Mouse (Mus musculus): ENCODE measurements around the gene Iqgap3. TPM values are rescaled to one million over a fixed set of nuclear protein-coding genes. Genes with fewer than 3 reads are reported as not detected.

The Iqgap3 gene
- polyA plus RNA-seq, 1 experiment from 2014 or later: 2.4 TPM

DNA sequence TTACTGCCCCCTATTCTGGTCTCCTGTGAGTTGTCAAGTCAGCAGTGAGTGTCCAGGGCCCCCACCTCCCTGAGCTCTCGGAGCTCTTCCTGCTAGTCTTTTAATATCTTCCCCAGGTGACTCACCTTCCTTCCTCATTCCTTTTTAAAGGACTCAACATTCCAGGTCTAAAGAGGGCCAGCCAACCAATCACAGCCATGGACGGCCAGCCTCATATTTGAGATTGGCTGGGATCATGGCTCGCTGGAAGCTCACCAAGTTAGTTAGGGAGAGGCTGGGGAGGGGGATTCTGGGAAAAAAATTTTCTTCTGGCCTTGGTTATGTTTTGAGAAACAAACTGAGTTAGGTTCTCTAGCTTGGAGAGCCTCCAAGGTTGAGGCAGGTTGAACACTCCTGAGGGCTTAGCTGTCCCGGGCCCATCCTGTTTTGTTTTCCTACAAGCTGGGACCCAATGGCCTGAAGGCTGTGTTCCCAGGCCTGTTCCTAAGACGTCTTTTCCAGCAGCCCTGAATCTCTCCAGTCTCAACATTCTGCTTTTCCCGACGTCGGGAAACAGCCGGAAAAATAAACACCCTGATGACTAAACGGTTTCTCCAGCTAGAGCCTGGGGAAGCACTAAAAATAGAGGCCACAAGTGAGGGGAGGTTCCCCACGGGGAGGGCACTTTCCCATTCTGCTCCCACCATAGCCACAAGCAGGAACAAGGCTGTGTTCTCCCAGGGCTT is 58.6 kb downstream of the Iqgap3 start:
- H3K27me3 ChIP-seq (ENCODE audit: control insufficient read depth, insufficient read depth, low read length): peaks cover 19% of the 10 kb centered on the region
- WGBS: 30% methylated on average over 11 of the region's 11 CpGs
- H3K36me3 ChIP-seq (replicated peaks; ENCODE audit: control insufficient read depth, insufficient read depth): no peaks in the 10 kb centered on the region
- peaks cover 55% of the 10 kb centered on the region for H3K4me1 ChIP-seq (replicated peaks; ENCODE audit: control insufficient read depth, insufficient read depth, low read length)
- peak overlapping the region; percentile 97 for H3K27ac ChIP-seq
- H3K4me2 ChIP-seq (replicated peaks): peak overlapping the region; percentile 96
- no peaks in the 10 kb centered on the region for H3K9me3 ChIP-seq (ENCODE audit: control insufficient read depth, low read length)
- H3K9ac ChIP-seq: no peak overlapping the region
- DNase-seq (ENCODE audit: low spot score) (no peak), ATAC-seq (ENCODE audit: low FRiP score) (no peak)
- no peak overlapping the region for H3K4me3 ChIP-seq (replicated peaks; ENCODE audit: low read length)

DNA sequence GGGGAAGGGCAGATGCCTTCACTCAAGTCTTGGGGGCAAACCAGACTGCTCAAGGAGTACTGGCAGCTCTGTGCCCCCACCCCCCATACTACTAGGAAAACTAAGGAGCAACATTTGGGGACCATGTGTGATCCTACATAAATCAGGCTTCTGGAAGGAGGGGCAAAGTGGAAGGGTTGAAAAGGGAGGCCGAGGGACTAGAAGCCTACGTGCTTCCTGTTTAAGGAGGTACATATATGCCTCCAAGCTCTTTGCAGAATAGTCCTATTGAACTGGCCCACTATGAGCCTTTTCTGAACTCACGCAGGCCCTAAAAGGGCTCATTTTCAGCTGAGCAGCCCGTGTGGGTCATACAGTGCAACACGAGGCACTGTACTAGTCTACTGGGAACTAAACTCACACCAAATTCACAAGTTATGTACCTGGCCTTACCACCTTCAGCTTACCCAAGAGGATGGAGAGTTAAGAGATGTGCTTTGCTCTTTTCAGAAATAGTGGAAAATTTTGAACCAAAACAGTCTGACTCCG is 59.2 kb downstream of the Iqgap3 start:
- H3K4me3 ChIP-seq (replicated peaks; ENCODE audit: low read length): 0 out of 2 replicates have a peak overlapping the region, but pooled peaks have one; percentile 63
- WGBS: 53% methylated on average over 6 of the region's 6 CpGs

DNA sequence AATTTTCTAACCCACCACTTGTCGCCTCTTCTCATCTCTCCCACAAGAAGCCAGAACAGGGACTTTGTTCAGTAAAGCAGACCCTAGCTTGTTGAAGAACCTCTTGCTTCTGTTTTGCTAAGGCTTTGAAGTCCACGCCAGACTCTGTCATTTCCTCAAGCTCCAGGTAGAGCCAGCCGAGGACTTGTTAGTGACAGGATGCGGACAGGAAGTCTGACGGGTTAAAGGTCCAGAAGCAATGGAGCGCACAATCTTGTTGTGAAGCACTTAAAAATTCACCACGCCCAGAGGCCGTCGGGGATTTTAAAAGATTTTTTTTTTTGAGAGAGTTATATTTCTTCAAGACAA is 59.6 kb downstream of the Iqgap3 start:
- Histone ChIP-seq H3K27ac (peak overlapping the region; percentile 97), H3K9me3 (ENCODE audit: control insufficient read depth, low read length) (no peaks in the 10 kb centered on the region), H3K27me3 (ENCODE audit: control insufficient read depth, insufficient read depth, low read length) (peaks cover 19% of the 10 kb centered on the region), H3K9ac (peak overlapping the region; percentile 82), H3K4me2 (replicated peaks) (peak overlapping the region; percentile 93), H3K4me1 (replicated peaks; ENCODE audit: control insufficient read depth, insufficient read depth, low read length) (peaks cover 65% of the 10 kb centered on the region), H3K4me3 (replicated peaks; ENCODE audit: low read length) (peak overlapping the region; percentile 63), H3K36me3 (replicated peaks; ENCODE audit: control insufficient read depth, insufficient read depth) (no peaks in the 10 kb centered on the region)
- DNase-seq (ENCODE audit: low spot score): peak; percentile 33
- 13% methylated on average over 9 of the region's 9 CpGs for WGBS
- ATAC-seq (ENCODE audit: low FRiP score): no peak

More for the DNA sequence above, 59.2 kb downstream of the Iqgap3 start:
- Histone ChIP-seq H3K36me3 (replicated peaks; ENCODE audit: control insufficient read depth, insufficient read depth) (no peaks in the 10 kb centered on the region), H3K4me2 (replicated peaks) (peak overlapping the region; percentile 96), H3K27ac (peak overlapping the region; percentile 97), H3K27me3 (ENCODE audit: control insufficient read depth, insufficient read depth, low read length) (peaks cover 19% of the 10 kb centered on the region), H3K9me3 (ENCODE audit: control insufficient read depth, low read length) (no peaks in the 10 kb centered on the region), H3K4me1 (replicated peaks; ENCODE audit: control insufficient read depth, insufficient read depth, low read length) (peaks cover 61% of the 10 kb centered on the region), H3K9ac (no peak overlapping the region)
- DNase-seq (ENCODE audit: low spot score): no peak
- no peak for ATAC-seq (ENCODE audit: low FRiP score)

DNA sequence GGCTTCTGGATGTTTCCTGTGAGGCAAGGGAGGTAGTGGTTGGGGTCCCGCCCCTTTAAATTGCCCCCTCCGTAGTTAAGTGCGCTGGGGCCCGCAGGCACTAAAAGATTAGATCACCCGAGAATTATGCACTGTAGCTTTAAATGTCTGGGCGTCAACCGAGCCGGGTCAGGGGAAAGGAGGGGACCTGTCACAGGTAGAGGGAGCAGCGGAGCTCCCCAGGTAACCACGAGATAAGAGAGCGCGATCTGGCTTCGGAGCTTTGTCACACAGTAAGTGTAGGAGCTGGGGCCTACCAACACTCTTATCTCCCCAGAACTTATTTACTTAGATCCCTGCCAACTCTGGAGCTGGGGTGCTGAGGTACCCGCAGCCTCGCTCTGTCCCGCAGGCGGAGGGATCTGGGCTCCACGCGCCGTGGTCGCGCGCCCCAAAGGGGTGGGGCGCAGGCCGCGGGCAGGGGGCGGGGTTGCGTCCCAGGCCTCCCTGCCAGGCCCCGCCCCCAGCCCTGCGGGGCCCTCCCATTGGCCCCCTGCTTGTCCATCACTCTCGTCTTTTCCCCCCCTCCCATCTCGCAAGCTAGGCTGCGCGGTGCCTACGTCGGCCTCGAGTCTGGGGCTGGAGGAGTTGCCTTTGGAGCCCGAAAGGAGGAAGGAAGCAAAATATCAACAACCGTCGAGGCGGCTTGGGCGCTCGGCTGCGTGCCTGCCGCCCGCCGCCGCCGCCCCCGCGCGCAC is 60.2 kb downstream of the Iqgap3 start, which contains the start of gene Mef2d:
Gene Mef2d (plus strand): TSS at position 586 of the 737 bp plus-strand sequence.
- peak; percentile 96 for DNase-seq (ENCODE audit: low spot score)
- H3K9me3 ChIP-seq (ENCODE audit: control insufficient read depth, low read length): no peaks in the 10 kb centered on the region
- H3K27ac ChIP-seq: peak within 1 kb of the TSS; percentile 97
- H3K27me3 ChIP-seq (ENCODE audit: control insufficient read depth, insufficient read depth, low read length): peaks cover 19% of the 10 kb centered on the region
- H3K4me3 ChIP-seq (replicated peaks; ENCODE audit: low read length): peak within 1 kb of the TSS; percentile 63
- WGBS: 1% methylated on average over 43 of the region's 52 CpGs
- peak; percentile 89 for ATAC-seq (ENCODE audit: low FRiP score)
- H3K4me2 ChIP-seq (replicated peaks): peak within 1 kb of the TSS; percentile 93
- H3K4me1 ChIP-seq (replicated peaks; ENCODE audit: control insufficient read depth, insufficient read depth, low read length): peaks cover 66% of the 10 kb centered on the region
- H3K36me3 ChIP-seq (replicated peaks; ENCODE audit: control insufficient read depth, insufficient read depth): no peaks in the 10 kb centered on the region
- H3K9ac ChIP-seq: peak within 1 kb of the TSS; percentile 82

DNA sequence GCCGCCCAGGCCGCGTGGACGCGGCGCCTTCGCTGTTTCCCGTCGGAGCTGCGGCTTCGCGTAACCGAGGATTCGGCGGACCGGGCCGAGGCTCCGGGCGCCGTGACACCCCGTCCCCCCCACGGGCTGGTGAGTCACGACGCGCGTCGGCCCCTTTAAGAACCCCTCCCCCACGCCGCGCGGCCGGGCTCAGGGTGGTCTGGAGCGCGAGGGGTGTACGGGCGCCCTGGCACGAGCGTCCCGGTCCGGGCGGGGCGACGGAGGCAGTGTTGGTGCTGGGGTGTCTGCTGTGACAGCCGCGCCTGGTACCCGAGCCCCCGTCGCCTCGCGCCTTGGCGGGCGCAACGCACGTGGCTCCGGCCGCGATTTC is 60.8 kb downstream of the Iqgap3 start:
- Histone ChIP-seq H3K9me3 (ENCODE audit: control insufficient read depth, low read length) (no peaks in the 10 kb centered on the region), H3K4me2 (replicated peaks) (peak overlapping the region; percentile 93), H3K36me3 (replicated peaks; ENCODE audit: control insufficient read depth, insufficient read depth) (no peaks in the 10 kb centered on the region), H3K4me1 (replicated peaks; ENCODE audit: control insufficient read depth, insufficient read depth, low read length) (peaks cover 68% of the 10 kb centered on the region), H3K9ac (peak overlapping the region; percentile 82), H3K27ac (peak overlapping the region; percentile 97), H3K4me3 (replicated peaks; ENCODE audit: low read length) (peak overlapping the region; percentile 63), H3K27me3 (ENCODE audit: control insufficient read depth, insufficient read depth, low read length) (peaks cover 19% of the 10 kb centered on the region)
- under 1% methylated on average over 52 of the region's 57 CpGs for WGBS
- DNase-seq (ENCODE audit: low spot score): peak; percentile 68
- peak; percentile 54 for ATAC-seq (ENCODE audit: low FRiP score)

DNA sequence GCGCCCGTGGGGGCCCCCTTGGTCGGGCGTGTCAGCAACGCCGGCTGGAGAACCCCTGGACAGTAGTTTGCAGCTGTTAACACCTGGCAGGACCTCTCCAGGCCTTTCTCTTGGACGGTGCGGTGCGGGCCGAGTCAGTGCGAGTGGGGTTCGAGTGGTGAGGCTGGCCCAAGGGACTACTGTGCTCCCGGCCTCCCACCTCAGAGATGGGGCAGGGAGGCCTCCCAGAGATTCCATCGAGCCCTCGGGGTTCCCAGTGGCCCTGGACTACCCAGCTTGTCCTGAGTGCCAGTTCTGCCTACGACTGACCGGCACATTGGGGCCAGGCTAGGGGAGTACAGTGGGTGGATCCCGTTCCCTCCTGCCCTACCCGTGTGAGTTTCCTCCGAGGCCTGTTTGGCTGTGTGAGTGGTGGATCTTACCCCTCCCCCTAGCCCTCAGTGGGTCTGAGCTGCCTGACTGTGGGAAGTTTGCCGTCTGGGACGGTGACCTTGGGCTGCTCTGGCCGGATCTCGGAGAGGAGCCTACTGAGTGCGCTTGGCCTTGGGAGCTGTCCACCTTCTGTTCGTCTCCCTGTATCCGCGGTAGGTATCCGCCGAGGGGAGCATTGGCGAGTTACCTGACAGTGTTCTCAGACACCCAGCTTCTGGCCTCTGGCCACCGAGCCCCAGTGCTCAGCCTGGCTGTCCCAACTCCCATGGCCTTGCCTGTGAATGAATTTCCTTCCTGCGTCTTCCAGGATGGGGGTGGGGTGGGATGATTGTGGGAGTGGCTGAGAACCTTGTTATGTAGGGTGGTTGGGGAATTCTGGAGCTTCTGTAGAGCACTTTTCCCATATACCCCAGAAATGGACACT is 61.4 kb downstream of the Iqgap3 start:
- peak overlapping the region; percentile 63 for H3K4me3 ChIP-seq (replicated peaks; ENCODE audit: low read length)
- peak; percentile 29 for DNase-seq (ENCODE audit: low spot score)
- peak overlapping the region; percentile 82 for H3K9ac ChIP-seq
- H3K27ac ChIP-seq: peak overlapping the region; percentile 97
- H3K36me3 ChIP-seq (replicated peaks; ENCODE audit: control insufficient read depth, insufficient read depth): no peaks in the 10 kb centered on the region
- under 1% methylated on average over 32 of the region's 33 CpGs for WGBS
- peak overlapping the region; percentile 93 for H3K4me2 ChIP-seq (replicated peaks)
- peaks cover 19% of the 10 kb centered on the region for H3K27me3 ChIP-seq (ENCODE audit: control insufficient read depth, insufficient read depth, low read length)
- H3K4me1 ChIP-seq (replicated peaks; ENCODE audit: control insufficient read depth, insufficient read depth, low read length): peaks cover 67% of the 10 kb centered on the region
- H3K9me3 ChIP-seq (ENCODE audit: control insufficient read depth, low read length): no peaks in the 10 kb centered on the region
- peak; percentile 7; the same call in 1 of the 2 replicates for ATAC-seq (ENCODE audit: low FRiP score)

DNA sequence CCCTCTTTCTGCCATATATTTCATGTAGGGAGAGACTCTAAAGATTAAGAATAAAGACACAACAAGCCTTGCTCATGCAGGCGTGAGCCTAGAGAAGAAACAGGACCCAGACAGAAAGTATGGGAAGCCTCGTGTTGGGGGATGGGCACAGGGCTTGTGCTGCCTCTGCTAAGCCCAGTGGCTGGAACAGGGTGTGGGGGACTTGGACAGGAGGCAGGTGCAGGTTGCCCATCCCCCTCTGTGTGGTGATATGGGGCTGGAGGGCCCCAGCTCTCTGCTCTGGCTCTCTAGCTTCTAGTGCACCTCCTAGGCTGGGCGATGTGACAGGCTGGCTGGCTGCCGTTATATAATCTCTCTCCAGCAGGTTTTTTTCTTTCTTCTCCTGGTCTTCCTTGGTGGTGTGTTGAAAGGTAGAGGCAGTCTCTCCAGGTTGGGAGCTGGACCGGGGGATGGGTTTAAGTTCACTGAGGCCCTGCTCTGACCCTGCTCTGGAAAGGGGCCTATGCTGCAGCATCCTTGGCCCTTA is 62.3 kb downstream of the Iqgap3 start:
- 21% methylated on average over 5 of the region's 5 CpGs for WGBS
- H3K4me1 ChIP-seq (replicated peaks; ENCODE audit: control insufficient read depth, insufficient read depth, low read length): peaks cover 67% of the 10 kb centered on the region

DNA sequence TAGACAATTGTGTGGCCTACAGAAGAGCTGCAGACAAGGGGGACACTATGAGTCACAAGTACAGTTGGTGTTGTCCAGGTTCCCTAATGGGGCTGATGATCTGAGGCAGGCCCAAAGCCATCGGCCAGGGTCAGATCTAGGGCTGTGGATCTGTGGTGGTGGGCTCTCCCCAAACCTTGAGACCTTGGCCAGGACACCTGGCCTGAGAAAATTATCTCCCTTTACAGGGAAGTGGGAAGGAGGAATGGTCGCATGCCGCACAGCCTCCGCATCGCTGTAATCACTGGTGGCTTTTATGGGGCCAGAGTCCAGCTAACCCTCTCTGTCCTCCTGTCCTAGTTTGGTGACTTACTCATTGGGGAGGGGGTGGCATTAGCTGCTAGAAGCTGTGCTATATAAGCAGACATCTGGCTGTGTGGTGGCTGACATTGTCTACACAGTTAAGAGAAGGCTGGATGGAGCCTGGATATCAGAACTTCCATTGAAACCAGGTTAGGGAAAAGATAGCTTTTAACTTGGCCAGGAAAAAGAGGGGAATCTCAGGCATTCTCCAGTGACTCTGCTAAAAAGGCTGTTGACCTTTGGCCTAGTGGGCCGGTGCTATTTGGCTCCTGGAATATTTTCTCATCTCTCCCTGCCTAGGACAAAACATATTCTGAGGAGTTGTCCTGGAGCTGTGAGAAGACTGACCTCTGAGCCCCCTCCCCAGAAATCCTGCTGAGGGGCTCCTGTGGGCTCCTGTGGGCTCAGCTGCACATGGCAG is 63.1 kb downstream of the Iqgap3 start:
- Histone ChIP-seq H3K36me3 (replicated peaks; ENCODE audit: control insufficient read depth, insufficient read depth) (no peaks in the 10 kb centered on the region), H3K9ac (peak overlapping the region; percentile 82), H3K4me1 (replicated peaks; ENCODE audit: control insufficient read depth, insufficient read depth, low read length) (peaks cover 67% of the 10 kb centered on the region), H3K4me2 (replicated peaks) (peak overlapping the region; percentile 93), H3K27me3 (ENCODE audit: control insufficient read depth, insufficient read depth, low read length) (peaks cover 13% of the 10 kb centered on the region), H3K27ac (peak overlapping the region; percentile 97; the same call in 1 of the 2 replicates), H3K4me3 (replicated peaks; ENCODE audit: low read length) (peak overlapping the region; percentile 63), H3K9me3 (ENCODE audit: control insufficient read depth, low read length) (no peaks in the 10 kb centered on the region)
- WGBS: 75% methylated on average over 6 of the region's 6 CpGs
- no peak for DNase-seq (ENCODE audit: low spot score)
- ATAC-seq (ENCODE audit: low FRiP score): no peak

More for the DNA sequence above, 62.3 kb downstream of the Iqgap3 start:
- Histone ChIP-seq H3K9ac (peak overlapping the region; percentile 82), H3K4me3 (replicated peaks; ENCODE audit: low read length) (peak overlapping the region; percentile 63), H3K4me2 (replicated peaks) (peak overlapping the region; percentile 93), H3K36me3 (replicated peaks; ENCODE audit: control insufficient read depth, insufficient read depth) (no peaks in the 10 kb centered on the region), H3K9me3 (ENCODE audit: control insufficient read depth, low read length) (no peaks in the 10 kb centered on the region), H3K27ac (peak overlapping the region; percentile 97), H3K27me3 (ENCODE audit: control insufficient read depth, insufficient read depth, low read length) (peaks cover 19% of the 10 kb centered on the region)
- DNase-seq (ENCODE audit: low spot score) (no peak), ATAC-seq (ENCODE audit: low FRiP score) (no peak)

Measured in hindbrain, embryonic 14.5 days (tissue).